Mouse (Mus musculus) lung, embryonic 16.5 days (tissue): Measurements from ENCODE around the gene 9130230L23Rik. TPM values are rescaled to one million over a fixed set of nuclear protein-coding genes. Genes with fewer than 3 reads are reported as not detected.
A peak's percentile ranks its signal among the peaks of the same experiment; 100 is the strongest.

Source experiments
- ATAC-seq: fragments of 200-750 bp; cut with Nextera tagmentation; 2 replicates; pipeline ENCODE4 v1.8.0; 2017; ENCODE audit warnings: low read depth, mild to moderate bottlenecking, moderate library complexity
- H3K27ac ChIP-seq: fragments of 300-500 bp; sonication (generic); 2 replicates; pipeline ENCODE4 v1.5.1; 2014; ENCODE audit warnings: mild to moderate bottlenecking, control low read depth, low read length
- H3K27me3 ChIP-seq: fragments of 300-500 bp; sonication (generic); 2 replicates; pipeline ENCODE4 v1.6.1; 2014; ENCODE audit warnings: low read depth, low read length, mixed read lengths; ENCODE audit not compliant: control insufficient read depth, insufficient read depth
- H3K36me3 ChIP-seq: fragments of 300-500 bp; sonication (generic); 2 replicates; pipeline ENCODE4 v1.6.1; 2014; ENCODE audit warnings: low read length; ENCODE audit not compliant: control insufficient read depth, insufficient read depth
- H3K4me1 ChIP-seq: fragments of 300-500 bp; sonication (generic); replicated peaks from 2 replicates; pipeline ENCODE4 v1.6.1; 2014; ENCODE audit warnings: low read length, mixed read lengths; ENCODE audit not compliant: control insufficient read depth, insufficient read depth
- H3K4me2 ChIP-seq: fragments of 300-500 bp; sonication (generic); 2 replicates; pipeline ENCODE4 v1.6.1; 2014; ENCODE audit warnings: low read depth, low read length, control low read depth
- H3K4me3 ChIP-seq: fragments of 300-500 bp; sonication (generic); 2 replicates; pipeline ENCODE4 v1.5.1; 2014; ENCODE audit warnings: mild to moderate bottlenecking, low read length, control low read depth
- H3K9ac ChIP-seq: fragments of 300-500 bp; sonication (generic); 2 replicates; pipeline ENCODE4 v1.6.1; 2014; ENCODE audit warnings: low read length, control low read depth
- H3K9me3 ChIP-seq: fragments of 300-500 bp; sonication (generic); 2 replicates; pipeline ENCODE4 v1.6.1; 2016; ENCODE audit warnings: low read length; ENCODE audit not compliant: control insufficient read depth
- WGBS: fragments of 180-500 bp; shearing (Covaris S2); extraction: QIAGEN DNeasy Blood & Tissue Kit; methylation state at CpG from one replicate; pipeline ENCODE4 v1.1.7; 2014; 5-methylcytosine and 5-hydroxymethylcytosine counted together
- polyA plus RNA-seq: library from polyadenylated mRNA; unstranded; fragments of >200 nt; fragmentation: Nextera tagmentation; extraction: Ambion mirVana; gene quantifications from 2 replicates; pipeline ENCODE4 v1.2.1, GENCODE M21; 2015

9130230L23Rik gene
- polyA plus RNA-seq, 1 experiment from 2014 or later = 1.4 TPM

DNA sequence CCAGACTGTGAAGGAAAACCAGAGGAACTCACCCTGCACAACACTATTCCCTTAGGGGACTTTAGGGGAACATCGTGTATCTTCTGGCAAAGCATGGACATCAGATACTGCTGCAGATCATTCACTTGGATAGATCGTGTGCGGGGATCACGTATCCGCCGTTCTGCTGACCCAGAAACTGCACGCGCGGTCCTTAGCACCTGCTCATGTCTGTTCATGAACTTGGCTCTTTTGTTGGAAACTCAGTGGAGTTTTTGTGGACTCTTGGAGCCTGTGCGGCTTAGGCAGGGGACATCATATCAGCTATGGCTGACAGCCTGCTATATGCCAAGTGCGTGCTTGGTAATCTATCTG lies 43.5 kb downstream of the 9130230L23Rik start:
- WGBS = 89% methylated on average over 11 of the region's 11 CpGs
- ATAC-seq = no peak
- H3K27me3 ChIP-seq = no peaks in the 10 kb centered on the region
- H3K4me2 ChIP-seq = no peak overlapping the region
- no peaks in the 10 kb centered on the region for H3K36me3 ChIP-seq
- H3K9me3 ChIP-seq = no peaks in the 10 kb centered on the region
- no peak overlapping the region for H3K27ac ChIP-seq
- H3K9ac ChIP-seq = no peak overlapping the region
- no peak overlapping the region for H3K4me3 ChIP-seq
- no peaks in the 10 kb centered on the region for H3K4me1 ChIP-seq

GRCm38 (mm10) chr5:65959893-65960596 lies 44.0 kb downstream of the 9130230L23Rik start:
- Histone ChIP-seq H3K4me2 (no peak overlapping the region), H3K27ac (no peak overlapping the region), H3K36me3 (no peaks in the 10 kb centered on the region), H3K9me3 (no peaks in the 10 kb centered on the region), H3K9ac (no peak overlapping the region), H3K27me3 (no peaks in the 10 kb centered on the region), H3K4me1 (peaks cover 4% of the 10 kb centered on the region; the same call in 1 of the 2 replicates), H3K4me3 (no peak overlapping the region)
- ATAC-seq = no peak
- 67% methylated on average over 5 of the region's 5 CpGs for WGBS

- Histone ChIP-seq H3K4me2 (no peak overlapping the region), H3K9ac (no peak overlapping the region), H3K4me3 (no peak overlapping the region), H3K27me3 (no peaks in the 10 kb centered on the region), H3K4me1 (peaks cover 5% of the 10 kb centered on the region; the same call in 1 of the 2 replicates), H3K9me3 (no peaks in the 10 kb centered on the region), H3K27ac (no peak overlapping the region), H3K36me3 (no peaks in the 10 kb centered on the region)
- 2% methylated on average over 4 of the region's 4 CpGs for WGBS
- ATAC-seq = no peak
Measured at GRCm38 (mm10) chr5:65958597-65958996, 45.5 kb downstream of the 9130230L23Rik start.

GRCm38 (mm10) chr5:65956144-65957008 lies 47.7 kb downstream of the 9130230L23Rik start:
- ATAC-seq = no peak
- 77% methylated on average over 9 of the region's 9 CpGs for WGBS
- peak overlapping the region; percentile 12 for H3K9ac ChIP-seq

GRCm38 (mm10) chr5:65955343-65956143 lies 48.5 kb downstream of the 9130230L23Rik start:
- WGBS = 27% methylated on average over 23 of the region's 23 CpGs
- Histone ChIP-seq H3K4me1 (peaks cover 6% of the 10 kb centered on the region; the same call in 1 of the 2 replicates), H3K9me3 (no peaks in the 10 kb centered on the region), H3K27ac (peak overlapping the region; percentile 51), H3K9ac (peak overlapping the region; percentile 12), H3K27me3 (no peaks in the 10 kb centered on the region), H3K36me3 (no peaks in the 10 kb centered on the region), H3K4me3 (peak overlapping the region; percentile 47), H3K4me2 (peak overlapping the region; percentile 65)
- peak; percentile 75 for ATAC-seq

More at GRCm38 (mm10) chr5:65956144-65957008, 47.7 kb downstream of the 9130230L23Rik start:
- Histone ChIP-seq H3K27me3 (no peaks in the 10 kb centered on the region), H3K9me3 (no peaks in the 10 kb centered on the region), H3K4me2 (peak overlapping the region; percentile 65), H3K4me1 (peaks cover 5% of the 10 kb centered on the region; the same call in 1 of the 2 replicates), H3K27ac (no peak overlapping the region), H3K36me3 (no peaks in the 10 kb centered on the region), H3K4me3 (peak overlapping the region; percentile 47)

DNA sequence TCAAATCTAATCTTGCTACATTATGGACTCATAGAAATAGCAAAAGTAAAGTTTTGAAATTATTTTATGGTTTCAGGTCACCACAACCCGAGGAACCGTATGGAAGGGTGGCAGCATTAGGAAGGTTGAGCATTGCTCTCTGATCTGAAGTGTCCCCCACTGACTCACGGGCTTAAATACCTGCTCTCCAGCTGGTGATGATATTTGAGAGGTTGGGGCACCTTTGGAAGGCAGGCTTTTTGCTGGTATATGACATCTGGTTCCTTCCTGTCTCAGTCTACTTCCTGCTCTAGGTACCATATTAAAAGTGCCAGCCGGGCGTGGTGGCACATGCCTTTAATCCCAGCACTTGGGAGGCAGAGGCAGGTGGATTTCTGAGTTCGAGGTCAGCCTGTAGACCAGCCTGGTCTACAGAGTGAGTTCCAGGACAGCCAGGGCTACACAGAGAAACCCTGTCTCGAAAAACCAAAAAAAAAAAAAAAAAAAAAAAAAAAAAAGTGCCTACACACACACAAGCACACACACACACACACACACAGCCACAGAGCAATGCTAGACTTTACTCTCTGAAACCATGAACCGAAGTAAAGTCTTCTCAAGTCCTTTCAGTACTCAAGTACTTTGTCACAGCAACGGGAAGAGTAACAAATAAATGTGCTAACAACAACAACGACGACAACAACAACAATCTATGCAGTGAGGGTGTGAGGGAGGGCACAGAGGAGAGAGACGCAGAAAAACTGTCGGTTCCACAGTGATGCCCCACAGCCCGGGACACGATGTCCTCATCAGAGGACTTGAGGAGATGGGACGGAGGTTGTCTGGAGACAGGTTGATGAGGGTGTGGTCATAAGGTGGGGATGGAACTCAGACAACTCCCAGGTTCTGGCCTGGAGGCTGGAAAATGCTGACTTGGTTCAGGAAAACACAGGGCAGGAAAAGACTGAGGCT lies 49.7 kb downstream of the 9130230L23Rik start:
- H3K9ac ChIP-seq = no peak overlapping the region
- no peaks in the 10 kb centered on the region for H3K27me3 ChIP-seq
- peaks cover 7% of the 10 kb centered on the region; the same call in 1 of the 2 replicates for H3K4me1 ChIP-seq
- peak overlapping the region; percentile 65; the same call in 1 of the 2 replicates for H3K4me2 ChIP-seq
- no peaks in the 10 kb centered on the region for H3K9me3 ChIP-seq
- H3K36me3 ChIP-seq = no peaks in the 10 kb centered on the region
- no peak overlapping the region for H3K4me3 ChIP-seq
- no peak overlapping the region for H3K27ac ChIP-seq
- WGBS = 88% methylated on average over 15 of the region's 16 CpGs
- ATAC-seq = no peak

DNA sequence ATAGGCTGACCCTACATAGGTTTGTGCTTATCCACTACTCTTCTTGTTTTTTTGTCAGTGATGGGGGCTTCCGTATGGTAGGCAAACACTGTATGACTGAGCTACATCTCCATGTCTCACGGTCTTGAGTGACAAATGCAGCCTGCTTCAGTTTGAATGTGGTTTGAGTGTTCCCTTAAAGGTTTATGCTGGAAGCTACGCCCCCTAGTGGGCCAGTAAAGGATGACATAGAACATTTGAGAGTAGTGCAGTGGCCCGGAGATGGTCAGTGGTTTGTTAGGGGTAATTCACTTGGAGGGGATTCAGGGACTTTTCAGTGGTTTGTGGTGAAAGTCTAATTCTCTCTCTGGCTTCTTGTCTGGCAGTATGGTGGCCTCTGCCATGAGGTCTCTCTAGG lies 52.6 kb downstream of the 9130230L23Rik start:
- Histone ChIP-seq H3K4me2 (no peak overlapping the region), H3K4me1 (peaks cover 7% of the 10 kb centered on the region; the same call in 1 of the 2 replicates), H3K9ac (no peak overlapping the region), H3K9me3 (no peaks in the 10 kb centered on the region), H3K4me3 (no peak overlapping the region), H3K27ac (no peak overlapping the region), H3K27me3 (no peaks in the 10 kb centered on the region), H3K36me3 (no peaks in the 10 kb centered on the region)
- WGBS = 69% methylated on average over 4 of the region's 4 CpGs
- ATAC-seq = no peak
